Mouse (Mus musculus): ENCODE measurements around the gene Birc5.

- TF ChIP-seq CTCF (IDR thresholded peaks at IDR 0.05; ENCODE audit: control insufficient read depth, insufficient read depth, insufficient read length) (no peak), MYOD1 (IDR thresholded peaks at IDR 0.05; ENCODE audit: control insufficient read depth, insufficient read length, low read depth) (no peak), USF1 (IDR thresholded peaks at IDR 0.05; ENCODE audit: low read depth) (no peak), MYOG (IDR thresholded peaks at IDR 0.05; ENCODE audit: control insufficient read depth, extremely low read depth, insufficient read length) (no peak), CEBPB (IDR thresholded peaks at IDR 0.05; ENCODE audit: low read depth) (no peak)
Observed at GRCm38 (mm10) chr11:117800038-117800437, 49.0 kb upstream of the Birc5 start.

All from C2C12 (cell line).